Mouse (Mus musculus) cerebellum, adult 9-11 months (tissue): Measurements from ENCODE around the gene Afdn.
"Not testable (repeated sequence)": the region's sequence is repeated elsewhere in the genome, so short reads cannot be mapped to it uniquely, and the experiment has no call there.

Experiments
- DNase-seq: peaks from one replicate; pipeline ENCODE4 v3.0.0; 2022

Afdn gene

DNA sequence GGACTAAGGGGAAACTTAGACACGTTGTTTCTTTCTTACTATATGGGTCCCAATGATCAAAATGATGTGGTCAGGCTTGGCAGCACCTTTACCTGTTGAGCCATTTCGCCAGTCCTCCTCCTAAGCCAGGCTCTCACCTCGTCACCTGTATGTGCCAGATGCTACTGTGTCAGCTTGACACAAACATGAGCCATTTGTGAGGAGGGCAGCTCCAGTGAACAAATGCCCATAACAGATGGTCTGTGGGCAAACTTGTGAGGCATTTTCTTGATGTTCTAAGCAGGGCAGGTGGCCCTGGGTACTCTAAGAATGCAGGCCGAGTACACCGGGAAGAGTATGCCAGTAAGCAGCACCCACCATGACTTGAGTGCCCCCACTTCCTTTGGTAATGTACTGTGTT, 21.6 kb downstream of the Afdn start:
- peak; percentile 80 for DNase-seq

DNA sequence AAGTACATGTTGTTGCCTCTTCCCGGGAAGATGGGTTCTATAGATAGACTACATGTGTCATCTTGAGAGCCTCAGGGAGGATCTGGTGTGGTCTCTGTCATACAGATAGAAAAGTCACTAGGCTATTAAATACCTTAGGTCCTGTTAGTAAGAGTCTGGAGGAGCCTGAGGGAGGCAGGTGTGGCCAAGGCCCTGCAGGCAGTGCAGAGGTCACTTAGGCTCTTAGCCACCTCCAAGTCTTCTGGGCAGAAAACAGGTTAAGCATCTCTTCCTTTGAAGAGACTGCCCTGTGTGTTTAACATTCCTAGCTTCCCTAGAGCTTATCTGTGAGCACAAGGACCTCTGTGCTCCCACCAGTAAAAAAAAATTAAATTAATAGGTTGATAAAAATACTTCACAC, 23.1 kb downstream of the Afdn start:
- no peak for DNase-seq

DNA sequence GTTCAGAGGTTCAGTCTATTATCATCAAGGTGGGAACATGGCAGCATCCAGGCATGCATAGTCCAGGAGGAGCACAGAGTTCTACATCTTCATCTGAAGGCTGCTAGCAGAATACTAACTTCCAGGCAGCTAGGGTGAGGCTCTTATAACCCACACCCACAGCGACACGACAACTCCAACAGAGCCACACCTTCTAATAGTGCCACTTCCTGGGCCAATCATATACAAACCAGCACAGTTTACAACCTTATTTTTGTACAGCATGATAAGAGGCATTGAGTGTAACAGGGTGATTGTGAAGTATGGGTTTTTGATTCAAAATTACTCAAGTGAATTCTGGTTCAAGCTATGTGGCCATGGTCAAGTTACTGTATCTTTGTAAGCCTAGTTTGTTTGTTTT, 29.7 kb downstream of the Afdn start:
- not testable (repeated sequence) for DNase-seq

DNA sequence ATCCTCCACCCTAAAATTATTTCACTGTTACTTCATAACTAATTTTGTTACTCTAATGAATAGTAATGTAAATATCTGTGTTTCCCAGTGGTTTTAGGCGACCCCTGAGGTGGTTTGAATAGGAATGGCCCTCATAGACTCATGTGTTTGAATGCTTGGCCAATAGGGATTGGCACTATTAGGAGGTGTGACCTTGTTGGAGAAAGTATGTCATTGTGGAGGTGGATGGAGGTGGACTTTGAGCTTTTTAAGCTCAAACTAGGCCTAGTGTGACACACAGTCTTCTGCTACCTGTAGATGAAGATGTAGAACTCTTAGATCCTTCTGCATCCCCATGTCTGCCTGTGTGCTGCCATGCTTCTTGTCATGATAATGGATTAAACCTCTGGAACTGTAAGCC, 37.4 kb downstream of the Afdn start:
- no peak for DNase-seq

DNA sequence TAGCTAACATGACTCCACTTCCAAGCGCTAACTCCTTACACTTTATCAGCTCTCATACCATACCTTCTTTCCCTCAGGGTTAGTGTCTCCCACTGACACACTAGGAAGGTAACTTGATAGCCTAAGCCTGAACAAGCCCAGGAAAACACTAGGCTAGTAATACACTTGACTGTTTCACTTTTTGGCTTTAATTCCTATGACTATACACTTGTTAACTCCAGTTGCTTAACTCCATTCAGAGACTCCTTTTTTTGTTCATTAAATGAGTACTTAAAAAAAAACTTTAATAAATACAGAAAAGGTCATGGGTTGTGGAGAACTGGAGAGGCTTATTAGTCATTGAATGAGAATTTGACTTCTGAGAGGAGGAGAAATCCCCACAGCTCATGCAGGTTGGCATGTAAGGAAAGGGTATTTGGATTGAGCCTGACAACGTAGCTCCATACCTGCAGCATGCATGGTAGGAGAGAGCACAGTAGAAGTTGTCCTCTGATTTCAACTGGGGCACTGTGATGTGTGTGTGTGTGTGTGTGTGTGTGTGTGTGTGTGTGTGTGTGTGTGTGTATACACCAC, 42.6 kb downstream of the Afdn start:
- DNase-seq, result no peak

DNA sequence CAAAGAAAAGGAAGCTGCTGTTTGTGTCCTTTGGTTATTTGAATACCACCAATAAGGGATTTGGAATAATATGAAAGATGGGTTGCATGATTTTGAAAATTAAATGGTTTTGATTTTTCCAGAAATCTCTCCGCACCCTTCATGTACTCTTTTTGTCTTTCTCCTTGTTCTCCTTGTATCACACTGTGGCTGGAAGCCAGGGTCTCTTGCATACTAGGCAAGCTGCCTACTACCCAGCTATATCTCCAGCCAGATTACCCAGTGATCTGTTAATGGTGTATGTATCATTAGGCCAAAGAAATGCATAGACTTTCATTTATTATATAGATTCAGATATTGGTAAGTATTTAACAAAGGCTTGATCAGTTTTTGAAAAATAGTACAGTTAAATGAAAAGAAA, 45.7 kb downstream of the Afdn start:
- no peak for DNase-seq

DNA sequence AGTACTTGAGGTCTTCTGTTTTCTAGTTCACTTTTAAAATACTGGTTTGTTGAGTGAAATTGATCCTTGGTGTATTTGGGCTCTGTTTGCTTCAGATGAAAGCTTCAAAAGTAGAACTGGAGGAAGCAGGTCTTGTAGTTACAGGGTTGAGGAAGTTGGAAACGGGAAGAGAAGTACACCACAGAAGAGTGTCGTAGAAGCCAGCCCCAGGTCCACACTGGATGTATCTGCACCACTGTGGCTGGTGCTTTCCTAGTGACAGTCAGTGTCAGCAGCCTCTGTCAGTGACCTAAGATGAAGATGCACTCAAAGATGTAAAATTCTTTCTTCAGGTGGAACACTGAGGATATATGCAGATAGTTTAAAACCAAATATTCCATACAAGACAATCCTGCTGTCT, 57.5 kb downstream of the Afdn start:
- DNase-seq, result no peak

DNA sequence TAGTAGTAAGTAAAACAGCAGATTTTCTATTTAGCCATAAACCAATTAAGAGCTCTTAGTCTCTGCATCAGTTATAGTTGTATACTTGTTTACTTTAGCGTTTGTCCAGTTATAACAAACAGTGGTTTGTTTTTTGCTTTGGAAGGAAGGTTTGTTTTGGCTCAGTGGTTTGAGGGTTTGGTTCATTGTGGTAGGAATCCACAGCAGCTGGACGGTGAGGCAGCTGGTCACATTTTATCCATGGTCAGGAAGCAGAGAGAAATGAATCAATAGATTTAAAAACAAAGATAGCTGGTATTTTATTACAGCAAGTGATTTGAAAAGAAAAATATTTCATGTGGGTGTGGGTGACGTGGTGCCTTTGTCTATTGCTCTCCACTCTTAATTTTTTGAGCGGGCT, 59.0 kb downstream of the Afdn start:
- DNase-seq, result no peak

DNA sequence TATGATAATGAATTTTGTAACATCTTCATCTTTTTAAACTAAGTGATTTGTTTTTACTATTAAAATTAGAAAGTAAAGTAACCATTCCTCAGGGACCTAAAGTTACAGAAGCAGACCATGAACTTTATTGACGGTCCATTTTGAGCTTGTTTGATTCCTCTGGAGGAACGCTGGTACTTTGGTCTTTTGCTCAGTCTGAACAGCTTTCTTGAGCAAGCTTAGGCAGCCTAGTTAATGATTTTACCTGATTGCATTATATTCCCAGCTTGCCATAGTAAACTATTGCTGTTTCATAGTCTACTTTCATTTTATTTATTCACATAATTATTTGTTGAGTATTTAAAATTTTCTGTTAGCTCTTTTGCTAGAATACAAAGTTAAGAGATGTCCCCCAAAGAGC, 60.3 kb downstream of the Afdn start:
- DNase-seq, result no peak

DNA sequence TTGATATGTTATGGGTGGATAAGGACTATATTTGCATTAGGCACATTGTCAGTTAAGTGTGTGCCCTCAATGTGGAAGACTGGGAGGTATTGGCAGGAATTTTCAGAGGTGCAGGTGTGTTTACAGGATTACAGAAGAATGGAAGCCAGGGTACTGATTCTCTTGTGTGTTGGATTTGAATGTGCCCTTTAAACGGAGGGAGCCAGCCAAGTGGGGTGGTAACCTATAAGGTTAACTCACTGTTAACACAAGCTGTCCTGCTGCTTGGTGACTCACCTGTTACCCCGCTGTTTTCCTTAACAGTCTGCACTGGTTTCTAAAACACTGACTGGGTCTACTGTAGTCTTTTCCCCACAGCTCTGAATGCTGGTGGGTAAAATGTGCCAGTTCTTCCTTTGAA, 65.1 kb downstream of the Afdn start:
- no peak for DNase-seq

DNA sequence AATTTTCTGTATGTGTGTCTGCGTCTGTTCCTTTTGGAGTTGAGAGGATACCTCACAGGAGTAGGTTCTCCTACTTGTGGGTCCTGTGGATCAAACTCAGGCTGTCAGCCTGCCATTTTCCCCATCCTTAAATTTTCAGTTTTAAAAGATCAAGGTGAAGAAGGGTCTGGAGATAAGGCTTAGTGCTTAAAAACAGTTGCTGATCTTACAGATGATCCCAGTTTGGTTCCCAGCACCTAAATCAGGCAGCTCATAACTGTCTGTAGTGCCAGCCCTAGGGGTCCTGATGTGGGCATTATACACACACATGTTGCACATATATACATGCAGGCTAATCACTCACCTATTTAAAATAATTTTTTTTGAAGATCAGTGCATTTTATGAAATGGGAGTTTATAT, 69.9 kb downstream of the Afdn start:
- DNase-seq, result no peak

DNA sequence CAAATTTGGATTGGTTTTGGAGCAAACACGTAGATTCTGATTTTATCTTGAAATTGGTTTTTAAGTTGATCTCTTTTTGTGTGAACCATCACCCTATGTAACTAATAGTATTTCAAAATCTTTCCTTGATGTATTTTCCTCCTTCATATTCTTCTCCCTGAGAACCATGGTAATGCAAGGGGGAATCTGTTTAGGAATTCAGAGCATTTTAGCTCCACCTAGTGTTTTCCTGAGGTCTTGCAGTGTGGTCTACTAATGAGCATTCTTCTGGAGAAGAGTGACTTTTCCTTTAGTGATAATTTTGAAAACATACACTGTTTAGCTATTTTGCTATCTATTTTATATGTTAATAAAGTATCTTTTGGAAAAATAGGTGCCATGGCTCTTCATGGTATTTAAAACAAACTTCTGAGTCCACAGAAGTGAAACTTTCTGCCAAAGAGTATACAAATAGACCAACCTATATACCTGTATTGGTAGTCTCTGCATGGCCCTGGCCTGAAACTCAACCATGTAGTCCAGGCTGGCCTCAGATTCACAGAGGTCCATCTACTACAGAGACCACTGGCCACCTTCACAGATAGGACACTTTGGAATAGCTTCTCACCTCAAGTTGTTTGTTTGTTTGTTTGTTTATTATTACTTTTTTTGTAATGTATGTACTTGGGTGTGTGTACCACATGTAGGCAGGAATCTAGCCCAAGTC, 70.5 kb downstream of the Afdn start:
- DNase-seq, result peak; percentile 57

DNA sequence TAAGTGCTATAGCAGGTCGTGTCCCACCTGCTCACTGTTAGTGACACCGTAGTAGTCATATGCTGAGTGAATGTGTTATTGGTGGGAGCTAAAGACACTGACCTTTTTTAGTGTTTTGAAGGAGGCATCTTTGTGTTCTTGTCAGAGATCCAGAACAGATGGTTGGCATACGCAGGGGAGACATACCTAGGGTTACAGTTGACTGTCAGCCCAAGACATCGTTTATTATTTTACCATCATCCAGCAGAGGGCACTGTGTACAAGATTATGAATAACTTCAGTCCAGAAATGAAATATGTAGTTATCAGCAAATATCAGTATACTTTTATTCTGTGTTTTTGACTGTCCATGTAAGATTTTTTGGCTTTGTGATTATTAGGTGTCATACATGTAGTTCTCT, 75.5 kb downstream of the Afdn start:
- peak; percentile 79 for DNase-seq

DNA sequence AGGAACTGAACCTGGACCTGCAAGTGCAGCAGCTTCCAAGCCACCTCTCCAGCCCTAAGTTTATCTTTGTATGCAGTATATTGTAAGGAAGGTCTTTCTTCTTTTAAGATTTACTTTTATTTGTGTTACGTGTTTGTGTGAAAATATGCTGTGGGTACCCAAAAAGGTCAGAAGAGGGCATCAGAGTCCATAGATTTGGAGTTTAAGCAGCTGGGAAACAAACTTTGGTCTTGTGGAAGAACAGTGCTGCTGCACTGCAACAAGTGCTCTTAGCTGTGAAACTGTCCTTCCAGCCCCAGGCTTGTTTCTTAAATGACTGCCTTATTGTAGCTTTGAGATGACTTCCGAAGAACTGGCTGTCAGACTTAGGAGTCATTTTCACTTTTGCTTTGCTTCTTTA, 89.8 kb downstream of the Afdn start:
- DNase-seq, result no peak

DNA sequence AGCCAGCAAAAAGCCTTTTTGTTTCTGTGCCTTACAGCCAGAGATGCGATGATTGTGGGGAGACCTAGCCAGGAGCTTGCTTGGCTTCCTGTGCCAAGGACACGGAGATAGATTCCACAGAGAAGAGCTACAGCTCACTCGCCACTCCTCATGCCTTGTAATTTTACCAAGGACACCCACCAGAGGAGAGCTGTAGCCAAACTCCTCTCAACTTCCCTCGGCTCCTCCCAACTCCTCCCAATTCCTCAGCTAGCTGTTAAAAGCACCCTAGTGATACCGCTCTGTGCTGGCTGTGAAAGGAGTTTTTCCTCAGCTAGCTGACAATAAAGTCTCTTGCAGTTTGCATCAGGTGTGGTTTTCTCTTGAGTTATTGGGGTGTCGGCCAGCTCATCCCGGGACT, 93.5 kb downstream of the Afdn start:
- not testable (repeated sequence) for DNase-seq

DNA sequence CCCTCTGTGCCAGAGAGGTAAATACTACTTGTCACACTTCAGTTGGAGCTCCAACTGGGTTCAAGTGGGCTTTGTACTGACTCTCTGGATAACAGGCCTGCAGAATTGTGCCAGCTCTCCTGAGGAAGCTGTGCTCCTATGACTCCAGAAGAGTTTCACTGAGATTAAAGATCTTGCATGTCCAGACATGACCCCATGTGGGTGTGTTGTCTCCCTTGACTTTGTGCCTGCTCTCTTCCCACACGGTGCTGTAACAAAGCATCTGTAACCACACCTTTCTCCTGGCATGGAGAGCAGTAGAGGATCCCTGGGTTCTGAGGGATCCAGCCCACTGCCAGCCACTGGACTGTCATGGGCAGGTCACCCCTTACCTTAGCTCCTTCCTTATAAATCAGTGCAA, 95.1 kb downstream of the Afdn start:
- DNase-seq, result no peak

DNA sequence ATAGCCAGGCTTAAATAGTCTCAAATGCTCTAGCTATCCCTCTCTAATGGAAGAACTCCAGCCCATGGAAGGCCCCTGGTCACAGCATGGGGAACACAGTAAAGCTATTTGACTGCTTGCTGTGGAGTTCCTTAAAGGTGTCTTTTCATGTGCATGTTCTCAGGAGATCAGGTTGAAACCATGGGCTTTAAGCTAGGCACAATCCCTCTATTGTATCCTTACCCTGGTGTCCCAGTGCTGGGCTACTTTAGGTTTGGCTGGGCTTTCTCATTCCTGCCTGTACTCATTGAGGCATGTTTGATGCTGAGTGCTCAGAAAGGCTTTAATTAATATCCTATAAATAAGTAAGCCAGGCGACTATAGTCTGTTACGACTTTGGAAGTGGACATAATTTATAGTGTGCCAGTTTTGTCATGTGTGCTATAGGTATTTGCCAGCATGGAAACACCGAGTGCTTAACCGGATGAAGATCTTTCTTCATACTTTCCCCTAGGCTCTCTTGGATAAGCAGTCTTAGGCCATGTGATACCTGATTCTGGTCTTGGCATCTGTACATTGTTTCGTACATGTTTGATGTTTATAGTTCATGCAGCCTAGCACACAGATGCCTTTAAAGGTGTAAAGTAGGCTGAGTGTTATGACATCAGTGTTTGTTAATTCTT, 96.2 kb downstream of the Afdn start:
- no peak for DNase-seq

DNA sequence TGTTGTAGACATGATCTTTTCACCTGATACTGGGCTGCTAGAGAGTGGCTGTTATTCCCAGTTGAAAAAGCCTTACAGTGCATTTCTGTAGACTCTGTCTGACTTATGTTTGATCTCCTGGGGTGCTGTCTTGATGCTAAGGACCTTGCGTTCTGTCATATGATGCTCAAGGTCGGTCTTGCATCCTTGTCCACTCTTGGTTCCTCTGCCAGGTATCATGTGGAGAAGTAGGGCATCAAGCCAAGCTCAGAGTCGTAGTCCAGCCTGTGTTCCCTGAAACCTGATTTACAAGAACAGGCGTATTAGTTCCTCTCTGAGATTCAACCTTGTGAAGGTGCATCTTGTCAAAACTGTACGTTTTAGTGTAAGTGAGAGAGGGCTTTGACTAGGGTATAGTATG, 105.0 kb downstream of the Afdn start:
- DNase-seq, result peak; percentile 89

DNA sequence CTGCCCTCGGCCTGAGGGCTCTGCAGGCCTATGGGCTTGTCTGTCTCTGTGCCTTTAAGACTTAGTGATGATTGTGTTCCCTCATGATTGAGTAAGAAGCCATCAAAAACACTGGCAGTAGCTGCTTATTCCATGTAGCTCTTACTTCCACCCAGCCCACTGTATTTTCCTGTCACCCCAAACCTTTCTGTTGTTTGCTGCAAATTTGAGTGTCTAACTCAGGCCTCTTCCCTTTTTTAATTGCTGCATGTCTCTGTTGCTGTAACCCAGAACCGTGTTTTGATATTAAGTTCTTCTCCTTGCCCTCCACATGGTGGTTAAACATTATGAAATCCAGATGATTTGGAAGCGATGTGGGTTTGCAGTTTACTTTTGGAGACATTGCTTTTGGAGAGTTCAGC, 106.6 kb downstream of the Afdn start:
- DNase-seq, result no peak

DNA sequence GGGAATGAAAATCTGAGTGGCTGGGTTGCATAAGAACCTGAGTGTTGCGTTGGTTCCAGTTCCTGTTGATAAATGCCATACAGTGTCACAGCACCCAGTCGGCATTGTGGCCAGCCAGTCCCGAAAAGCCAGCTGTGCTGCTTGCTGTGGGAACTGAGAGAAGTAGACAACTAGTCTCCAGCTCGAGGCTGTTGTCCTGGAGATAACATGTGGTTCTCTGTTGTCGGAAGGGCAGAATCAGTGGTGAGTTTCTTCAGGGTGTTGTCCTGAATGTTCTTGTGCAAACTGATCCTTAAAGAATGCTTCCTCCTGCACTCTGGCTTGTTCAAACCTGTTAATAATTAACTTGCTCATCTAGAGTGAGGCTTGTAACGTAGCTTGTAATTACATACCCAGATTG, 107.1 kb downstream of the Afdn start:
- DNase-seq, result no peak

DNA sequence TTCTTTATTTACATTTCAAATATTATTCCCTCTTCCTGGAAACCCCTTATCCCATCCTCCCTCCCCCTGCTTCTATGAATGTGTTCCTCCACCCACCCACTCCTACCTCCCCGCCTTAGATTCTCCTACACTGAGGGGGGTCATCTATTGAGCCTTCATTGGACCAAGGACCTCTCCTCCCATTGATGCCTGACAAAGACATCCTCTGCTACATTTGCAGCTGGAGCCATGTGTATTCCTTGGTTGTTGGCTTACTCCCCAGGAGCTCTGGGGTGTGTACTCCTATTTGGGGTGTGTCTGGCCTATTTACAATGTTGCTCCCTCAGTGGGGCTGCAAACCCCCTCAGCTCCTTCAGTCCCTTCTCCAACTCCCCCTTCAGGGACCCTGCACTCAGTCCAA, 109.9 kb downstream of the Afdn start:
- DNase-seq, result no peak

DNA sequence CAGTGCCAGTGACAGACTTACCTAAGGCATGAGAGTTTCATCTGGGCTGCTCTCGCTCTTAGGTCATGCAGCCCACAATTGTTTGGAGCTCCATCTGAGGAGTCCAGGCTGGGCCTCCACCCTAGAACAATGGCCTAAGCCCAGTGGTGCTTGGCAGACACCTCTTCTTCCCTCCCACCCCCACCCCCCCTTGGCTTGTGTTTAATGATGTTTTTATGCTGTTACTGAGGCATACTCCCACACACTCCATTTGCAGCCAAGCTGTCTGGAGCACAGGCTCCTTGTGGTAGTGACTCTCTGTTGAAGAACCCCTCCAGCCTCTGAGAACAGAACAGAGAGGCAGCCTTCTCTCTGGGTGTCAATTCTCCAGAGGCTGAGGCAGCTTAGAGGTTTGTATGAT, 113.9 kb downstream of the Afdn start:
- no peak for DNase-seq

DNA sequence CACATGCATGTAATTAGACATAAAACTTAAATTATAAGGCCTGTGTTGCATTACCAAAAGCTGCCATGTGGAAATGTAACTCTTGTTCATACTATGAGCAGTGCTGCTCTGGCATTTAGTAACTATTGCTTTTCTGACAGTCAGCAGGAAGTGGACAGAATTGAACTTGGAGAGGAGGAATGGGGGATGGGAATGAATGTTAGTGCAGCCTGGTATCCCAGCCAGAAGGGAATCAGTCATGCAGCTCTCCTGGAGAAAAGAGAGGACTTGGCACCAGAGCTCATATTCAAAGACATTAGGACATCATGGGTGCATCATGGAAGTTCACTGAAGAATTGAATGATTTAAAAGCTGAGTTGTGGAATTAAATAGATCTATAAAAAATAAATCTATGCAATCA, 117.1 kb downstream of the Afdn start:
- DNase-seq, result no peak

DNA sequence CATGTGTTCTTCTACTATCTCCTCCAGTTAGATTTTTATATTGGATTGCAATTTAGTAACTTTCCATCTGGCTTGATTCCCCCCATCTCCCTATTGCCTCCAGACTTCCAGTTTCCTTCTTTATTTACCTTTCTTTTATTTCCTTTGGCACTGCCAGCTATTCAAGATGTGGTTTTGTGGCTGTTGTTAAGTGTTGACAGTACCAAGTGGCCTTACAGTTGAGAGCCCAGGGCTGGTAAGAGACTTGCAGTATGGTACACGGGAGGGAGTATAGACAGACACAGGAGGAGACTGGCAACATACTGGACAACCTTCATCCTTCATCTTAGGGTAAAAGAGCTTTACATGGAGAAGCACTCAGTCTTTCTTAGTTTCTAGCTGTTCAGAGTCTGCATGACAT, 119.4 kb downstream of the Afdn start:
- DNase-seq, result no peak

DNA sequence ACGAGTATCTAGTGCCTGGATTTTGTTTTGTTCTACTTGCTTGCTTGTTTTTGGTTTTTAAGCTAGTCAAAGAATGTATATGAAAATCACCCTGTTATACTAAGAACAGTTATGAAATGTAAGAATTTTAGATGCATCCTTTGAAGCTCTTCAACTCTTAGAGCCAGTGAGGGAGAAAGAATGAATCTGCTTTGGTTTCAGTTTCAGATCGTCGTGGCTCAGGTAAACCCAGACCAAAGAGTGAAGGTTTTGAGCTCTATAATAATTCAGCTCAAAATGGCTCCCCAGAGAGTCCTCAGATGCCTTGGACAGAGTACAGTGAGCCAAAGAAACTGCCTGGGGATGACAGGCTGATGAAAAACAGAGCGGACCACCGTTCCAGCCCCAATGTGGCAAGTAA, 123.2 kb downstream of the Afdn start:
- DNase-seq, result no peak
